Mouse (Mus musculus): ENCODE results near the gene Gm21663. TPM values are rescaled to one million over a fixed set of nuclear protein-coding genes. Genes with fewer than 3 reads are reported as not detected.
"Not testable (repeated sequence)": the region's sequence is repeated elsewhere in the genome, so short reads cannot be mapped to it uniquely, and the experiment has no call there.

Gm21663 gene
- not detected for polyA plus RNA-seq (2012; fragmentation: generic; extraction: Trizol)
- long read RNA-seq, experiment 1, partial matches to known transcripts, result 1 of 1 reads
- long read RNA-seq, experiment 1, other reads (novel, unspliced or antisense), result 0 of 1 reads
- long read RNA-seq, experiment 2, result 0 reads

- not testable (repeated sequence) for H3K4me3 ChIP-seq (ENCODE audit: insufficient read depth, poor library complexity, severe bottlenecking); H3K79me2 ChIP-seq (ENCODE audit: control insufficient read depth, insufficient read depth); H3K27me3 ChIP-seq (ENCODE audit: control insufficient read depth, insufficient read depth, insufficient read length); H3ac ChIP-seq (ENCODE audit: control insufficient read depth, insufficient read length, low read depth); H3K79me3 ChIP-seq (ENCODE audit: low read depth); H3K36me3 ChIP-seq (ENCODE audit: control insufficient read depth, insufficient read depth)
Observed at GRCm38 (mm10) chr5:25942281-25942680, at the start of gene Gm21663. Gm21663 (minus strand) TSS chr5:25942381.

GRCm38 (mm10) chr5:25988550-25988949, 46.4 kb upstream of the Gm21663 start, which contains the start of gene Gm21698:
Gm21698 (minus strand) TSS chr5:25988650.
- H3ac ChIP-seq (ENCODE audit: control insufficient read depth, insufficient read length, low read depth); H3K79me3 ChIP-seq (ENCODE audit: low read depth); H3K4me3 ChIP-seq (ENCODE audit: insufficient read depth, poor library complexity, severe bottlenecking); H3K79me2 ChIP-seq (ENCODE audit: control insufficient read depth, insufficient read depth); H3K36me3 ChIP-seq (ENCODE audit: control insufficient read depth, insufficient read depth); H3K27me3 ChIP-seq (ENCODE audit: control insufficient read depth, insufficient read depth, insufficient read length): not testable (repeated sequence)

- not testable (repeated sequence) for H3K27me3 ChIP-seq (ENCODE audit: control insufficient read depth, insufficient read depth, insufficient read length); H3K79me2 ChIP-seq (ENCODE audit: control insufficient read depth, insufficient read depth); H3ac ChIP-seq (ENCODE audit: control insufficient read depth, insufficient read length, low read depth); H3K36me3 ChIP-seq (ENCODE audit: control insufficient read depth, insufficient read depth); H3K4me3 ChIP-seq (ENCODE audit: insufficient read depth, poor library complexity, severe bottlenecking); H3K79me3 ChIP-seq (ENCODE audit: low read depth)
Observed at GRCm38 (mm10) chr5:25972563-25972962, 30.4 kb upstream of the Gm21663 start, which contains the start of gene Gm21680. Gm21680 (minus strand) TSS chr5:25972663.

- H3K4me3 ChIP-seq (ENCODE audit: insufficient read depth, poor library complexity, severe bottlenecking); H3ac ChIP-seq (ENCODE audit: control insufficient read depth, insufficient read length, low read depth); H3K79me3 ChIP-seq (ENCODE audit: low read depth); H3K27me3 ChIP-seq (ENCODE audit: control insufficient read depth, insufficient read depth, insufficient read length); H3K79me2 ChIP-seq (ENCODE audit: control insufficient read depth, insufficient read depth); H3K36me3 ChIP-seq (ENCODE audit: control insufficient read depth, insufficient read depth): not testable (repeated sequence)
Observed at GRCm38 (mm10) chr5:25957050-25957449, 14.9 kb upstream of the Gm21663 start.

- H3K36me3 ChIP-seq (ENCODE audit: control insufficient read depth, insufficient read depth); H3K79me3 ChIP-seq (ENCODE audit: low read depth); H3K4me3 ChIP-seq (ENCODE audit: insufficient read depth, poor library complexity, severe bottlenecking); H3K27me3 ChIP-seq (ENCODE audit: control insufficient read depth, insufficient read depth, insufficient read length); H3K79me2 ChIP-seq (ENCODE audit: control insufficient read depth, insufficient read depth); H3ac ChIP-seq (ENCODE audit: control insufficient read depth, insufficient read length, low read depth): not testable (repeated sequence)
Observed at GRCm38 (mm10) chr5:25956611-25957010, 14.4 kb upstream of the Gm21663 start.

GRCm38 (mm10) chr5:25954317-25954716, 12.1 kb upstream of the Gm21663 start, which contains the start of gene Gm21671:
Gm21671 (minus strand) TSS chr5:25954417.
- not testable (repeated sequence) for H3K27me3 ChIP-seq (ENCODE audit: control insufficient read depth, insufficient read depth, insufficient read length); H3K79me3 ChIP-seq (ENCODE audit: low read depth); H3K79me2 ChIP-seq (ENCODE audit: control insufficient read depth, insufficient read depth); H3K36me3 ChIP-seq (ENCODE audit: control insufficient read depth, insufficient read depth); H3ac ChIP-seq (ENCODE audit: control insufficient read depth, insufficient read length, low read depth); H3K4me3 ChIP-seq (ENCODE audit: insufficient read depth, poor library complexity, severe bottlenecking)

DNA sequence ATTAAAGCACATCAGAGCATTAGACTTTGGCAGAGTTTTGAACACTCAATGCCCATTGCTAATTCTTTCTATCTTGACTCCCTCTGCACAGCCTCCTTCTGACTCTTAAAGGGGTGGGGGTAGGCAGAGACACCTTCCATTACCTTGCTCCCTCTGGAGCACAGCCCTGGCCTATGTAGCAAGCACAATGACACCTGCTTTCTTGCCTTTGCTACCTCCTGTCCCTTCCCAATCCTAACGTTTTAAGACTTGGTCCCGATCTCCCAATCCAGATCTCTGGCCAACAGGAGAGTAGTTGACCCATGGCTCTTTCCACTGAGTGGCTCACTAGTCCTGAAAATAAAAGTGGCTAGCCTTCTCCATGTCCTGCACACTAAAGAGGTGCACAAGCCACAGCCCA, 3.2 kb upstream of the Gm21663 start:
- H3K79me2 ChIP-seq (ENCODE audit: control insufficient read depth, insufficient read depth); H3K27me3 ChIP-seq (ENCODE audit: control insufficient read depth, insufficient read depth, insufficient read length); H3K36me3 ChIP-seq (ENCODE audit: control insufficient read depth, insufficient read depth); H3K4me3 ChIP-seq (ENCODE audit: insufficient read depth, poor library complexity, severe bottlenecking); H3K79me3 ChIP-seq (ENCODE audit: low read depth); H3ac ChIP-seq (ENCODE audit: control insufficient read depth, insufficient read length, low read depth): not testable (repeated sequence)

GRCm38 (mm10) chr5:25891321-25891720, 50.9 kb downstream of the Gm21663 start:
- Histone ChIP-seq H3K27me3 (ENCODE audit: control insufficient read depth, insufficient read depth, insufficient read length) (no peaks in the 10 kb centered on the region), H3K79me2 (ENCODE audit: control insufficient read depth, insufficient read depth) (no peaks in the 10 kb centered on the region), H3K79me3 (ENCODE audit: low read depth) (no peaks in the 10 kb centered on the region), H3K4me3 (ENCODE audit: insufficient read depth, poor library complexity, severe bottlenecking) (no peak overlapping the region), H3ac (ENCODE audit: control insufficient read depth, insufficient read length, low read depth) (no peak overlapping the region), H3K36me3 (ENCODE audit: control insufficient read depth, insufficient read depth) (no peaks in the 10 kb centered on the region)
- no peak for TF ChIP-seq MYOG (IDR thresholded peaks at IDR 0.05; ENCODE audit: control insufficient read depth, extremely low read depth, insufficient read length)
- TF ChIP-seq MYOD1 (IDR thresholded peaks at IDR 0.05; ENCODE audit: control insufficient read depth, insufficient read length, low read depth), result no peak
- TF ChIP-seq CTCF (IDR thresholded peaks at IDR 0.05; ENCODE audit: control insufficient read depth, insufficient read depth, insufficient read length), result no peak
- TF ChIP-seq MAX (IDR thresholded peaks at IDR 0.05), result no peak
- TF ChIP-seq USF1 (IDR thresholded peaks at IDR 0.05; ENCODE audit: low read depth), result no peak
- TF ChIP-seq CEBPB (IDR thresholded peaks at IDR 0.05; ENCODE audit: low read depth), result no peak
- TF ChIP-seq FOSL1 (IDR thresholded peaks at IDR 0.05; ENCODE audit: insufficient read depth, low read length, poor library complexity, severe bottlenecking), result no peak

Measured in C2C12 (cell line).